Mouse (Mus musculus) embryonic facial prominence, embryonic 15.5 days (tissue): Measurements from ENCODE around the gene Wscd2. TPM values are rescaled to one million over a fixed set of nuclear protein-coding genes. Genes with fewer than 3 reads are reported as not detected.

Source experiments
- ATAC-seq: fragments of 200-750 bp; cut with Nextera tagmentation; 2 replicates; pipeline ENCODE4 v1.8.0; 2017; ENCODE audit warnings: low read depth, moderate TSS enrichment; ENCODE audit not compliant: insufficient number of reproducible peaks, low FRiP score, low TSS enrichment
- H3K27ac ChIP-seq: fragments of 300-500 bp; sonication (generic); replicated peaks from 2 replicates; pipeline ENCODE4 v1.5.1; 2015; ENCODE audit warnings: mild to moderate bottlenecking, inconsistent platforms
- H3K27me3 ChIP-seq: fragments of 300-500 bp; sonication (generic); 2 replicates; pipeline ENCODE4 v1.6.1; 2015; ENCODE audit warnings: inconsistent platforms
- H3K36me3 ChIP-seq: fragments of 300-500 bp; sonication (generic); 2 replicates; pipeline ENCODE4 v1.6.1; 2015; ENCODE audit warnings: mild to moderate bottlenecking, inconsistent platforms
- H3K4me1 ChIP-seq: fragments of 300-500 bp; sonication (generic); 2 replicates; pipeline ENCODE4 v1.6.1; 2015; ENCODE audit warnings: inconsistent platforms
- H3K4me2 ChIP-seq: fragments of 300-500 bp; sonication (generic); replicated peaks from 2 replicates; pipeline ENCODE4 v1.6.1; 2015; ENCODE audit warnings: mild to moderate bottlenecking, inconsistent platforms
- H3K4me3 ChIP-seq: fragments of 300-500 bp; sonication (generic); replicated peaks from 2 replicates; pipeline ENCODE4 v1.5.1; 2015; ENCODE audit warnings: mild to moderate bottlenecking, inconsistent platforms
- H3K9ac ChIP-seq: fragments of 300-500 bp; sonication (generic); 2 replicates; pipeline ENCODE4 v1.6.1; 2015; ENCODE audit warnings: inconsistent platforms
- H3K9me3 ChIP-seq: fragments of 300-500 bp; sonication (generic); replicated peaks from 2 replicates; pipeline ENCODE4 v1.6.1; 2016; ENCODE audit warnings: inconsistent platforms
- WGBS: fragments of 180-500 bp; shearing (Covaris S2); methylation state at CpG from one replicate; pipeline ENCODE4 v1.1.7; 2015; 5-methylcytosine and 5-hydroxymethylcytosine counted together
- polyA plus RNA-seq: library from polyadenylated mRNA; unstranded; fragments of >200 nt; fragmentation: Nextera tagmentation; extraction: Ambion mirVana; gene quantifications from 2 replicates; pipeline ENCODE4 v1.2.1, GENCODE M21; 2015

Gene Wscd2
- polyA plus RNA-seq, 1 experiment from 2014 or later: 14.7 TPM

DNA sequence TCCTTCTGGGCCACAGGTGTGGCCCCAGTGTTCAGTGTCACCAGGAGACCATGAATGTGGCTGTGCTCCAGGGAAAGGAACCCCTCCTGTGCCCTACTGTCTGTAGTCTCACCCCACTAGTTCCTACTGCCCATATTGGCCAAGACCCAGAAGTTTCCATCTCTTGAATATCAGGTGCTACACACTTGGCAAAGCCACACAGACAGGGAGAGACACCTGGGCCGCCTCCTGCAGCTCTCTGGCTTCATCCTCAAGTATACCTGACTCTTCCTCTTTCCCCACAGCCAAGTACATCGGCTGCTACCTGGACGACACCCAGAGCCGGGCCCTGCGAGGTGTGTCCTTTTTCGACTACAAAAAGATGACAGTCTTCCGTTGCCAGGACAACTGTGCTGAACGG, 67.9 kb downstream of the Wscd2 start:
- Histone ChIP-seq H3K4me1 (peaks cover 13% of the 10 kb centered on the region), H3K4me3 (no peak overlapping the region), H3K4me2 (no peak overlapping the region), H3K9me3 (no peaks in the 10 kb centered on the region), H3K27ac (no peak overlapping the region), H3K36me3 (no peaks in the 10 kb centered on the region), H3K9ac (no peak overlapping the region), H3K27me3 (no peaks in the 10 kb centered on the region; the same call in 1 of the 2 replicates)
- no peak for ATAC-seq
- 89% methylated on average over 8 of the region's 8 CpGs for WGBS

DNA sequence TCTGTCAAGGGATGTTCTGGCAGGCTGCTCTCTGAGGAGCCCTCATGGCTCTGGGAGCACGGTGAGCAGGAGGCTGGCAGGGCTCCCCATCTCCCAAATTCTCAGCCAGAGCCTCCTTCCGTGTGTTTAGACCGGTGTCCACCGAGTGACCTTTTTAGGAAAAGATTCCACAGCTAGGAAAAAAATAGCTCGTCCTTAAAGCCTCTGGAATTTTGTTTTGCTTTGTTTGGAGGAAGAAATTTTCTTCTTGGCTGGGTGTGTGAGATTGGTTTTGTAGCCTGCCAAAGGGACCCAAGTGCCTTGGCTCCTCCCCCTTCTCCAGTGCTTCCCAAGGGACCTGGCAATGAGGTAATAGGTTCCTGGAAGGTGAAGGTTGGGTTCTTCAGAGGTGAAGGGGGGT, 69.5 kb downstream of the Wscd2 start:
- Histone ChIP-seq H3K9ac (no peak overlapping the region), H3K27me3 (no peaks in the 10 kb centered on the region), H3K36me3 (no peaks in the 10 kb centered on the region), H3K4me1 (no peaks in the 10 kb centered on the region), H3K4me2 (no peak overlapping the region), H3K27ac (no peak overlapping the region), H3K4me3 (no peak overlapping the region), H3K9me3 (no peaks in the 10 kb centered on the region)
- 70% methylated on average over 5 of the region's 5 CpGs for WGBS
- ATAC-seq: no peak

DNA sequence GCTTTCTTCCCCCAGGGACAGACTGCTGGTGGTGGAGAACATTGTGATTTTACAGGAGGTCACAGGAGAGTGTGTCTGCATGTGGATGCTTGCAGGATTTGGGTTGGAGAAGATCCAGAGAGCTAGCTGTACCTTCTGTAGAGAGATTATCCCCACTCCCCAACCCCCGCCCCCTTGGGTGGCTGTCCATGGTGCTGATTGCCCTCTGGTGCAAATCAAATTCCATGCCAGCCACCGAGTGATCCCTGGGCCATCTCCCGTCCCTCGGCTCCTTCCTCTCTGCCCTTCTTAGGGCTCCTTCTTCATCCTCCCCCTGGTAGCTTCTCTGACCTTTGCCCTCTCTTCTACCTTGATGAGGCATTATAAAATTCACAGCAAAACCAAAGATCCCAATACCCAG, 74.3 kb downstream of the Wscd2 start:
- Histone ChIP-seq H3K9me3 (no peaks in the 10 kb centered on the region), H3K4me3 (no peak overlapping the region), H3K27me3 (no peaks in the 10 kb centered on the region; the same call in 1 of the 2 replicates), H3K4me2 (no peak overlapping the region), H3K4me1 (no peaks in the 10 kb centered on the region), H3K27ac (no peak overlapping the region), H3K36me3 (no peaks in the 10 kb centered on the region), H3K9ac (no peak overlapping the region)
- no peak for ATAC-seq
- WGBS: 19% methylated on average over 4 of the region's 4 CpGs

DNA sequence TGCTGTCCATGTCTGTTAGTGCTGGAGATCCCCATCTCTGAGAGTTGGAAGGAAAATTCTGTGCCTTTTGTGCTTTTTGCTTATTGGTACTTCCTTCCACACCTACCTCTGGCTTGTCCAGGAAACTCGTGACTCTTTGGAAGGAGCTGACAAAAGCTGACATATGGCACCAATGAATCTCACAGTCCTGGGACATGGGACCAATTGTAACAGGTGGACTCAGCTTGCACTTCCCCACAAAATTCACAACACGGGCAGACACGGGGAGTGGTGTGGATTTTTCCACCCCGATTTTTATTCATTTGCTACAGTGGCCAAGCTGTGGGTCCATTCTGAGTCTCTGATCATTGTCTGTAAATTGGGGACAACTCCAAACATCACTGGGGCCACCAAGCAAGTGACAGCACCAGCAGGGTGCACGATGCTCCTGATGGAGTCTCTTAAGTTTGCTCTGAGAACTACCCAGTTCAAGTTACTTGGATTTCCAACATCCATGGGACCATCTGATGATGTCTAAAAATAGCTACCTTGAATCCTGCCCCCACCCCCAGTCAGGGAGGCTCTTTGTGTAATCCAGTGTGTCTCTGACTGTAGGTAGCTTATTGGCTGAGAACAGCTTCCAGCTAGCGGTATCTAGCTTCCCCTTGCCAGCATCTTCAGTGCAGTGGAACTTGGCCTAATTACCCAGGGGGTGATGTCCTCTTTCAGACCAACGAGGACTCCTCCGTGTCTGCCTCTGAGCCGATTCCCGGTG, 75.1 kb downstream of the Wscd2 start:
- H3K27me3 ChIP-seq: no peaks in the 10 kb centered on the region; the same call in 1 of the 2 replicates
- no peak overlapping the region for H3K4me2 ChIP-seq
- H3K4me3 ChIP-seq: no peak overlapping the region
- ATAC-seq: no peak
- 78% methylated on average over 10 of the region's 10 CpGs for WGBS
- no peaks in the 10 kb centered on the region for H3K36me3 ChIP-seq
- H3K9me3 ChIP-seq: no peaks in the 10 kb centered on the region
- no peak overlapping the region for H3K9ac ChIP-seq
- H3K4me1 ChIP-seq: no peaks in the 10 kb centered on the region
- no peak overlapping the region for H3K27ac ChIP-seq

DNA sequence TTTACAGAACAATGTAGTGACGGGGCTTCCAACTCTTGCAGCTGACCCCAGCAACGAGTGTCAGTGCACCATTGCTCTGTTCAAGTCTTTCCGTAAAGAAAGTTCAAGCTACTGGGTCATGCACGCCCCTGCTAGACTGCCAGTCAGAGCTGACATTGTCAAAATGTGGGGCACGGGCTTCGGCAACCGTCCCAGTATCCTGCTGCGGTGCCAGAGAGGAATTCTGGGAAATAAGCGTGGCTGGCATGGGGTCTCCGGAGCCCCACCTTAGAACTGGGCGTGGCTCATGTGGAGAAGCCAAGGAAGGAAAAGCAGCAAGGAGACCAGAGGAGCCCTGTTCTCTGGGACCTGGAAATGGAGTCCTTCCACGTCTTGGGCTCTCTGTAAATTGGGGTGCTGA, 75.7 kb downstream of the Wscd2 start:
- Histone ChIP-seq H3K4me3 (no peak overlapping the region), H3K4me1 (no peaks in the 10 kb centered on the region), H3K27ac (no peak overlapping the region), H3K27me3 (no peaks in the 10 kb centered on the region; the same call in 1 of the 2 replicates), H3K4me2 (no peak overlapping the region), H3K9me3 (no peaks in the 10 kb centered on the region), H3K9ac (no peak overlapping the region), H3K36me3 (no peaks in the 10 kb centered on the region)
- ATAC-seq: no peak
- 71% methylated on average over 12 of the region's 12 CpGs for WGBS

DNA sequence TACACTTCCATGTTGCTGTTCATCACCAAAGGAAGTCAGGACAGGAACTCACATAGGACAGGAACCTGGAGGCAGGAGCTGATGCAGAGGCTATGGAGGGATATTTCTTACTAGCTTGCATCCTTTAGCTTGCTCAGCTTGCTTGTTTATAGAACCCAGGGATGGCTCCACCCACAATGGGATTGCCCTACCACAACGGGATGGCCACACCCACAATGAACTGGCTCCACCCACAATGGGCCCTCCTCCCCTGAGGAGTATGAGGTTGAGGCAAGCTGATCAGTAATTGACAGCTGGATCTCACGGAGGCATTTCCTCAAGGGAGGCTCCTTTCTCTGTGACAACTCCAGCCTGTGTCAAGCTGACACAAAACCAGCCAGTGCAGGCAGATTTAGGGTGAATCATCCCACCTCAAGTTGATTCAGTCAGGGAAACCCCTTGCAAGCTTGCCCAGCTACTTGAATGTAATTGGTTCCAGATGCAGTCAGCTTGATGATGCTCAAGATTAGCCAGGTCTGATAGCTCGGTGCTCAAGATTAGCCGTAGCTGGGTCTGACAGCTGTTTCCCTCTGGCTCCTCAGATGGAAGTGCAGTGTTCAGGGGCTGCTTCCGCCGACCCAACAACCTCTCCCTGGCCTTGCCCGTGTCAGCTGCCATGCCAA, 80.1 kb downstream of the Wscd2 start:
- Histone ChIP-seq H3K4me1 (no peaks in the 10 kb centered on the region), H3K36me3 (0 out of 2 replicates have a peak, but pooled peaks cover 2% of the 10 kb centered on the region), H3K9ac (no peak overlapping the region), H3K4me2 (no peak overlapping the region), H3K4me3 (no peak overlapping the region), H3K9me3 (no peaks in the 10 kb centered on the region), H3K27ac (no peak overlapping the region), H3K27me3 (no peaks in the 10 kb centered on the region; the same call in 1 of the 2 replicates)
- 29% methylated on average over 7 of the region's 7 CpGs for WGBS
- no peak for ATAC-seq

DNA sequence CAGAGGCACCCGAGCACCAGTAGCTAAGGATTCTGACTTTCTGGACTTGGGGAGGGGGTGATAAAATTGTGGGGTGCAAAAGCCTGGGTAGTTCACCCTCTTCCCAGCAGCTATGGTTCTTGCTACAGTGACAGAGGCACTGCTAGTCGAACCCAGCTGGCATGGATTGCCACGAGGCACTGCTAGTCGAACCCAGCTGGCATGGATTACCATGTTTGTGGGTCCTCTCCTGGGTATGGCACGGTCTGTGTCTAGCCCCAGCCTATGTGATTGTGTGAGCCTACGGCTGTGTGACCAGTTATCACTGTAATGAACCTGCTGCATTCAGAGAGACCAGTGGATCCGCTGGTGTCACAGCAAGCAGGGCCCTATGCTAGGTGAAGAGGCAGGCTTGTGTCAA, 87.4 kb downstream of the Wscd2 start:
- H3K4me3 ChIP-seq: no peak overlapping the region
- WGBS: 65% methylated on average over 7 of the region's 7 CpGs
- H3K4me1 ChIP-seq: peaks cover 6% of the 10 kb centered on the region; the same call in 1 of the 2 replicates
- H3K9ac ChIP-seq: no peak overlapping the region
- no peak for ATAC-seq
- H3K27me3 ChIP-seq: no peaks in the 10 kb centered on the region
- H3K9me3 ChIP-seq: no peaks in the 10 kb centered on the region
- 0 out of 2 replicates have a peak, but pooled peaks cover 2% of the 10 kb centered on the region for H3K36me3 ChIP-seq
- no peak overlapping the region for H3K4me2 ChIP-seq
- no peak overlapping the region for H3K27ac ChIP-seq

DNA sequence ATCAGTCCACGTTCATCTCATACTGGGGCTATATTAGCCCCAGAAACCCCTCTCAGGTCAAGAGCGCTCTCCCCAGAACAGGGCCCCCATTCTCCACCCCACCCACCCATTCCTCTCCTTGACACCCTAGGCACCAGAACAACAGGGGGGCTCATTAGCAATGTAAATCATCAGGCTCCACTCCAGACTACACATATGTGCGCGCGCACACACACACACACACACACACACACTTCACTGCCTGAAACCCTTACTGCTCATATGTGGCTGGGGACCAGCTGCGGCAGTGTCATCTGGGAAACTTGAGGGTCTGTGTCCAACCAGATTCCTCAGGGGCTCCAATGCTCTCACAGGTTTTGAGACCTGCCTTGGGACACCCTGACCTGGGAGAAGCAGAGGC, 88.3 kb downstream of the Wscd2 start:
- Histone ChIP-seq H3K27me3 (no peaks in the 10 kb centered on the region), H3K36me3 (0 out of 2 replicates have a peak, but pooled peaks cover 2% of the 10 kb centered on the region), H3K27ac (no peak overlapping the region), H3K9ac (no peak overlapping the region), H3K4me3 (no peak overlapping the region), H3K4me1 (peaks cover 6% of the 10 kb centered on the region; the same call in 1 of the 2 replicates), H3K9me3 (no peaks in the 10 kb centered on the region), H3K4me2 (no peak overlapping the region)
- no peak for ATAC-seq
- WGBS: 77% methylated on average over 6 of the region's 6 CpGs

DNA sequence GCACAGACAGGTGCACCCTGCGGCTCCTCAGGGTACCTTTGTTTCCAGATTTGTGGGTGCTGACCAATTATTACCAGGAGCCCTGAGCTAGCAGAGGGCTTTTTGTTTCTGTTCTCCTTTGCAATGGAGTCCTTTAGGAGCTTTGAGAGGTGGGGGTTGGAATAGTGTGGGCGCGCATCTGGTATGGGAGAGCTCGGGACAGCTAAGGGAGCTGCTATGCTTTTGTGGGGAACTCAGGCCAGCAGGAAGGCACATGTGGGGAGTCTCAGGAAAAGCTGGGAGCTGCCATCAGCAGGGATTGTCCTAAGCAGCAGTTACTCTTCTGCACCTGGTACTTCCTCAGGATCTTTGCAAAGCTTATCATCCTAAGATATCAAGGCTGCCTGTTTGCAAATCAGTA, 89.0 kb downstream of the Wscd2 start:
- H3K9me3 ChIP-seq: no peaks in the 10 kb centered on the region
- H3K4me2 ChIP-seq: no peak overlapping the region
- no peak overlapping the region for H3K4me3 ChIP-seq
- no peak overlapping the region for H3K9ac ChIP-seq
- 79% methylated on average over 4 of the region's 4 CpGs for WGBS
- 0 out of 2 replicates have a peak, but pooled peaks cover 2% of the 10 kb centered on the region for H3K36me3 ChIP-seq
- H3K27ac ChIP-seq: no peak overlapping the region
- ATAC-seq: no peak
- no peaks in the 10 kb centered on the region for H3K27me3 ChIP-seq
- H3K4me1 ChIP-seq: peaks cover 6% of the 10 kb centered on the region; the same call in 1 of the 2 replicates

DNA sequence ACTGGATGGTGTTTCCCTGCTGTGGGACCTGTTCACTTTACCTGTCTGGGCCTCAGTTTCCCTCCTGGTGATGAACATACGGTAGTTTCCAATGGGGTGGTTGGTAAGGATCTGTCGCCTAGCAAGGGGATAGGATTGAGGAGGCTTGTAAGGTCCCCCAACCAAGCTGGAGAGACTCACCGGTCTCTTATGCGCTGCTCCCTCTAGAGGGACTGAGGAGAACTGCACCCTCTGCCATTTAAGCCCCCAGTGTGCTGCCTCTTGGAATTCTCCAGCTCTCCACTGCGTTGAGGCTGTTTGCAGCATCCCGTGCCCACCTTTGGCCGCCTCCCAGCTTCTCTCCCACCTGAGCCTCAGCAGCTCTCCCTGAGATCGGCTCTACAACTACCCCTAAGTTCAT, 90.1 kb downstream of the Wscd2 start:
- Histone ChIP-seq H3K4me1 (peaks cover 6% of the 10 kb centered on the region; the same call in 1 of the 2 replicates), H3K27me3 (no peaks in the 10 kb centered on the region), H3K4me2 (no peak overlapping the region), H3K9ac (no peak overlapping the region), H3K9me3 (no peaks in the 10 kb centered on the region), H3K4me3 (no peak overlapping the region), H3K36me3 (no peaks in the 10 kb centered on the region), H3K27ac (no peak overlapping the region)
- ATAC-seq: no peak
- 47% methylated on average over 8 of the region's 8 CpGs for WGBS

DNA sequence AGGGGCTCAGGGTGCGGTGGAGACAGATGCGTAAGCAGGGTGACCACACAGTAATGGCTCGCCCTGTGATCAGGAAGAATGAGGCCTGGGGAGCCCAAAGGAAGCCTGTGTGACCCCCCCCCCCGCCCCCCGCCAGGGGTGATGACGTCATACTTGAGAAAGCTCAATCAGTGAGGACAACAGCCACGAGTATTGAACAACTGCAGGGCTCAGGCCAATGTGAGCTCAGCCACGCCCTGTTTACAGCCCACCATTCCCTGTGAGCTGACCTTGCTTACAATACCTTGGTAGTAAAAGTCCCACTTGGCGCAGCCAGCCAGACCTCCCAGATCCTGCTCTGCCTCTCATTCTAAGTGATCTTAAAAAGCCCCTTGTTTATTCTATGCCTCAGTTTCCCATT, 90.7 kb downstream of the Wscd2 start:
- Histone ChIP-seq H3K27me3 (no peaks in the 10 kb centered on the region), H3K9ac (no peak overlapping the region), H3K4me2 (no peak overlapping the region), H3K36me3 (no peaks in the 10 kb centered on the region), H3K4me3 (no peak overlapping the region), H3K27ac (no peak overlapping the region), H3K4me1 (peaks cover 6% of the 10 kb centered on the region; the same call in 1 of the 2 replicates), H3K9me3 (no peaks in the 10 kb centered on the region)
- 61% methylated on average over 9 of the region's 9 CpGs for WGBS
- no peak for ATAC-seq
